Mouse (Mus musculus) brown adipose tissue, adult 24 weeks (tissue): ENCODE results near the gene Slc6a20a. TPM values are rescaled to one million over a fixed set of nuclear protein-coding genes. Genes with fewer than 3 reads are reported as not detected.

ENCODE experiments used
- H3K27ac ChIP-seq: fragments of 200-500 bp; replicated peaks from 2 replicates; pipeline ENCODE4 v1.5.1; 2012; ENCODE audit warnings: low read depth, mild to moderate bottlenecking, low read length
- H3K4me1 ChIP-seq: fragments of 200-500 bp; 2 replicates; pipeline ENCODE4 v1.6.1; 2012; ENCODE audit warnings: low read length, mixed read lengths; ENCODE audit not compliant: control insufficient read depth, insufficient read depth, insufficient read length
- H3K4me3 ChIP-seq: fragments of 200-500 bp; 2 replicates; pipeline ENCODE4 v1.5.1; 2012; ENCODE audit warnings: low read depth, mild to moderate bottlenecking, low read length, moderate library complexity; ENCODE audit not compliant: insufficient read depth
- polyA plus RNA-seq: library from polyadenylated mRNA; stranded (reverse); fragments of >200 nt; gene quantifications from 2 replicates; pipeline ENCODE4 v1.2.4, GENCODE M21; 2012; ENCODE audit not compliant: missing spikeins, insufficient read depth, insufficient read length

Gene Slc6a20a
- polyA plus RNA-seq, 1 experiment: not detected

GRCm38 (mm10) chr9:123596910-123597309 is 81.8 kb downstream of the Slc6a20a start:
- Histone ChIP-seq H3K4me1 (no peaks in the 10 kb centered on the region), H3K4me3 (no peak overlapping the region), H3K27ac (no peak overlapping the region)

- H3K27ac ChIP-seq: no peak overlapping the region
- H3K4me3 ChIP-seq: no peak overlapping the region
- H3K4me1 ChIP-seq: no peaks in the 10 kb centered on the region
Measured at GRCm38 (mm10) chr9:123595194-123595593, 83.5 kb downstream of the Slc6a20a start.

GRCm38 (mm10) chr9:123589240-123589910 is 89.3 kb downstream of the Slc6a20a start:
- H3K4me3 ChIP-seq: no peak overlapping the region
- H3K27ac ChIP-seq: no peak overlapping the region
- no peaks in the 10 kb centered on the region for H3K4me1 ChIP-seq

Other genes with a start within 250 kb of the Slc6a20a start
- gene Limd1, start 200.2 kb downstream of the Slc6a20a start, polyA plus RNA-seq: 14.0 and 22.4 TPM in 2 replicates
- 67.2 and 80.7 TPM in 2 replicates for gene Sacm1l, start 149.1 kb downstream of the Slc6a20a start, polyA plus RNA-seq
- gene Slc6a20b, start 46.3 kb downstream of the Slc6a20a start, polyA plus RNA-seq: 0.20 and 0.79 TPM in 2 replicates
- not detected in 2 replicates for gene Ccr9, start 446 bp downstream of the Slc6a20a start, polyA plus RNA-seq
- 28.3 and 28.4 TPM in 2 replicates for gene Lztfl1, start 38.8 kb upstream of the Slc6a20a start, polyA plus RNA-seq
- gene Cxcr6, start 127.6 kb upstream of the Slc6a20a start, polyA plus RNA-seq: not detected in 2 replicates
- 26.3 and 35.7 TPM in 2 replicates for gene Fyco1, start 173.0 kb upstream of the Slc6a20a start, polyA plus RNA-seq
- 0.33 TPM in 1 of 2 replicates, not detected in the other for gene Xcr1, start 183.1 kb upstream of the Slc6a20a start, polyA plus RNA-seq